Mouse (Mus musculus): ENCODE data around the gene Aebp1. TPM values are rescaled to one million over a fixed set of nuclear protein-coding genes. Genes with fewer than 3 reads are reported as not detected.

Gene Aebp1
- total RNA-seq (2014; rRNA removed) (19.8 and 29.7 TPM in 2 replicates), polyA plus RNA-seq (2015; fragmentation: Nextera tagmentation; extraction: Ambion mirVana) (25.8 and 28.9 TPM in 2 replicates)

DNA sequence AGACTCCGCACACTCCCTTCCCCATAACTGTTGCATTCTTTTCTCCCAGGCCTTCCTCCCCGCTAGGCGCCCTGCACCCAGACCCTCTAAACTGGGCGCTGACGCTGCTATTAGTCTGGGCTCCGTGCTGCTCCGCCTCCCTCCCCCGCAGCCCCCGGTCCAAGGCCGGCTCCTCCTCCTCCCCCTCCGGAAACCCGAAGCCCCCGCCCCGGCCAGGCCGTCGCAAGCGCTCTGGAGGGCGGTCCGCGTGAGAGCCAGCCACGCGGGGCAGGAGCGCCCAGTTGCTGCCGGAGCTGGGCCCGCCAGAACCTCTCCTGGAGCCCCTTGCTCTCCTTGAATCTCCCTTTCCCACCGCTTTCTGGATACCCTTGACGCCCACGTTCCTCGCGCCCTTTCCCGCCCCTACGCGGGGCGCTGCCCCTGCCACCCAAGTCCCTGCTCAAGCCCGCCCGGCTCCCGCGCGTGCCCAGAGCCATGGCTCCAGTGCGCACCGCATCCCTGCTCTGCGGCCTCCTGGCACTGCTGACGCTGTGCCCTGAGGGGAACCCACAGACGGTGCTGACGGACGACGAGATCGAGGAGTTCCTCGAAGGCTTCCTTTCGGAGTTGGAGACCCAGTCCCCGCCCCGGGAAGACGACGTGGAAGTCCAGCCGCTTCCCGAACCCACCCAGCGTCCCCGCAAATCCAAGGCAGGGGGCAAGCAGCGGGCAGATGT is at the start of gene Aebp1:
Gene Aebp1 (plus strand): TSS at position 270 of the 716 bp plus-strand sequence.
- H3K9ac ChIP-seq (replicated peaks; ENCODE audit: low read length, poor library complexity, severe bottlenecking), result no peak within 1 kb of the TSS
- peak within 1 kb of the TSS; percentile 34 for H3K4me3 ChIP-seq (ENCODE audit: low read depth, low read length)
- no peak for TF ChIP-seq CTCF (IDR thresholded peaks at IDR 0.05)
- WGBS, result 4% methylated on average over 53 of the region's 59 CpGs
- peak; percentile 9 for DNase-seq (ENCODE audit: low spot score)
- H3K27ac ChIP-seq (ENCODE audit: low read depth, low read length), result no peak within 1 kb of the TSS
- H3K9me3 ChIP-seq (ENCODE audit: low read length), result no peaks in the 10 kb centered on the region
- no peaks in the 10 kb centered on the region for H3K36me3 ChIP-seq (ENCODE audit: insufficient read depth, low read length)
- H3K27me3 ChIP-seq (ENCODE audit: insufficient read depth, low read length), result peaks cover 26% of the 10 kb centered on the region
- peak within 1 kb of the TSS; percentile 49 for H3K4me2 ChIP-seq (ENCODE audit: low read depth, low read length, poor library complexity, severe bottlenecking)
- 0 out of 2 replicates have a peak, but pooled peaks have one; percentile 41 for ATAC-seq (ENCODE audit: low FRiP score)
- H3K4me1 ChIP-seq (ENCODE audit: insufficient read depth, low read length), result no peaks in the 10 kb centered on the region

- no peak for TF ChIP-seq CTCF (IDR thresholded peaks at IDR 0.05)
- Histone ChIP-seq H3K9ac (replicated peaks; ENCODE audit: low read length, poor library complexity, severe bottlenecking) (no peak overlapping the region), H3K9me3 (ENCODE audit: low read length) (no peaks in the 10 kb centered on the region), H3K36me3 (ENCODE audit: insufficient read depth, low read length) (no peaks in the 10 kb centered on the region), H3K27me3 (ENCODE audit: insufficient read depth, low read length) (no peaks in the 10 kb centered on the region), H3K4me2 (ENCODE audit: low read depth, low read length, poor library complexity, severe bottlenecking) (no peak overlapping the region), H3K27ac (ENCODE audit: low read depth, low read length) (no peak overlapping the region), H3K4me1 (ENCODE audit: insufficient read depth, low read length) (no peaks in the 10 kb centered on the region), H3K4me3 (ENCODE audit: low read depth, low read length) (no peak overlapping the region)
- ATAC-seq (ENCODE audit: low FRiP score) (no peak), DNase-seq (ENCODE audit: low spot score) (no peak)
- WGBS, result 75% methylated on average over 10 of the region's 10 CpGs
Observed at GRCm38 (mm10) chr11:5813381-5813780, 48.4 kb upstream of the Aebp1 start.

GRCm38 (mm10) chr11:5819223-5819622 is 42.5 kb upstream of the Aebp1 start:
- DNase-seq (ENCODE audit: low spot score) (no peak), ATAC-seq (ENCODE audit: low FRiP score) (no peak)
- Histone ChIP-seq H3K36me3 (ENCODE audit: insufficient read depth, low read length) (no peaks in the 10 kb centered on the region), H3K4me3 (ENCODE audit: low read depth, low read length) (no peak overlapping the region), H3K9me3 (ENCODE audit: low read length) (no peaks in the 10 kb centered on the region), H3K27me3 (ENCODE audit: insufficient read depth, low read length) (no peaks in the 10 kb centered on the region), H3K27ac (ENCODE audit: low read depth, low read length) (no peak overlapping the region), H3K4me2 (ENCODE audit: low read depth, low read length, poor library complexity, severe bottlenecking) (no peak overlapping the region), H3K4me1 (ENCODE audit: insufficient read depth, low read length) (no peaks in the 10 kb centered on the region), H3K9ac (replicated peaks; ENCODE audit: low read length, poor library complexity, severe bottlenecking) (no peak overlapping the region)
- no peak for TF ChIP-seq CTCF (IDR thresholded peaks at IDR 0.05)
- 59% methylated on average over 2 of the region's 2 CpGs for WGBS

DNA sequence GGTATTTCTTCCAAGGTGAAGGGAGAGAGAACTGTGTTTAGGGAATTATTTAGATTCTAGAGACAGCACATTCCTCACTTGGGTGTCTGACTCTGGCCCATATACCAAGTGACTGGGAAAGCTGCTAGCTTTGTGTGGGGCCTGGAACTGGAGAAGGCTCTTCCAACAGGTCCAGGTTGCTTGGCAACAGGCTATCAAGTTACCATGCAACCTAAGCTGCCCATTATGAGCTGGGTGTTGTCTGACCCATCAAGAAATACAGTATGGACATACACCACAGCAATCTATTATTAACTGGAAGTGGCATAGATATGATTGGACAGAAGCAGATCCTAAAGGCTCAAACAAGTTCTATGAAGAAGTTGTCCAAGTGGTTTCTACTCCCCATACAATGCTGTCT is 36.3 kb upstream of the Aebp1 start:
- H3K4me3 ChIP-seq (ENCODE audit: low read depth, low read length), result no peak overlapping the region
- no peaks in the 10 kb centered on the region for H3K27me3 ChIP-seq (ENCODE audit: insufficient read depth, low read length)
- DNase-seq (ENCODE audit: low spot score) (no peak), ATAC-seq (ENCODE audit: low FRiP score) (no peak)
- no peaks in the 10 kb centered on the region for H3K9me3 ChIP-seq (ENCODE audit: low read length)
- no peak overlapping the region for H3K4me2 ChIP-seq (ENCODE audit: low read depth, low read length, poor library complexity, severe bottlenecking)
- no peak for TF ChIP-seq CTCF (IDR thresholded peaks at IDR 0.05)
- no peak overlapping the region for H3K9ac ChIP-seq (replicated peaks; ENCODE audit: low read length, poor library complexity, severe bottlenecking)
- H3K27ac ChIP-seq (ENCODE audit: low read depth, low read length), result no peak overlapping the region
- H3K36me3 ChIP-seq (ENCODE audit: insufficient read depth, low read length), result peaks cover 21% of the 10 kb centered on the region
- no peaks in the 10 kb centered on the region for H3K4me1 ChIP-seq (ENCODE audit: insufficient read depth, low read length)

DNA sequence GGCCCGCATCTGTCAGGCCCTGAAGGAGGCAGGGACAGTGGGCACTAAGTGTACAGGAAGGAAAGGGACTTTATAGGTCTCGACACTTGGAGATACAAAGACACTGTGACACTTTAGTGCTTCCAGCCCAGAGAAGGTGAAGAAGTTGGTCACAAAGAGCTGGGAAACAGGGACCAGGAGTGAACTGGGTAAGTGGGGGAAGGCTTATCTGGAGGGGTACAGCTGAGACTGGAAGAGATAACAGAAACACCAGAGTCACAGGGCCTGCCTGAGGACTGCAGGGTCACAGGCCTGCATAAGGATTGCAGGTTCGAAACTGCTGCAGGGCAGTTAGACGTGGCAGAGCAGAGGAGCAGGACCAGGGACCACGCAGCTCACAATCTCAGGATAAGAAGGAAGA is 33.8 kb upstream of the Aebp1 start:
- ATAC-seq (ENCODE audit: low FRiP score), result no peak
- peaks cover 33% of the 10 kb centered on the region for H3K36me3 ChIP-seq (ENCODE audit: insufficient read depth, low read length)
- no peaks in the 10 kb centered on the region for H3K9me3 ChIP-seq (ENCODE audit: low read length)
- no peak for DNase-seq (ENCODE audit: low spot score)
- 90% methylated on average over 5 of the region's 5 CpGs for WGBS
- no peaks in the 10 kb centered on the region for H3K27me3 ChIP-seq (ENCODE audit: insufficient read depth, low read length)
- H3K4me3 ChIP-seq (ENCODE audit: low read depth, low read length), result no peak overlapping the region
- no peaks in the 10 kb centered on the region for H3K4me1 ChIP-seq (ENCODE audit: insufficient read depth, low read length)
- H3K27ac ChIP-seq (ENCODE audit: low read depth, low read length), result no peak overlapping the region
- H3K9ac ChIP-seq (replicated peaks; ENCODE audit: low read length, poor library complexity, severe bottlenecking), result no peak overlapping the region
- TF ChIP-seq CTCF (IDR thresholded peaks at IDR 0.05), result no peak
- no peak overlapping the region for H3K4me2 ChIP-seq (ENCODE audit: low read depth, low read length, poor library complexity, severe bottlenecking)

- no peak overlapping the region for H3K4me3 ChIP-seq (ENCODE audit: low read depth, low read length)
- no peaks in the 10 kb centered on the region for H3K9me3 ChIP-seq (ENCODE audit: low read length)
- no peak for DNase-seq (ENCODE audit: low spot score)
- no peaks in the 10 kb centered on the region for H3K4me1 ChIP-seq (ENCODE audit: insufficient read depth, low read length)
- 93% methylated on average over 11 of the region's 11 CpGs for WGBS
- peaks cover 33% of the 10 kb centered on the region for H3K36me3 ChIP-seq (ENCODE audit: insufficient read depth, low read length)
- no peak for TF ChIP-seq CTCF (IDR thresholded peaks at IDR 0.05)
- no peak for ATAC-seq (ENCODE audit: low FRiP score)
- H3K9ac ChIP-seq (replicated peaks; ENCODE audit: low read length, poor library complexity, severe bottlenecking), result no peak overlapping the region
- no peaks in the 10 kb centered on the region for H3K27me3 ChIP-seq (ENCODE audit: insufficient read depth, low read length)
- H3K4me2 ChIP-seq (ENCODE audit: low read depth, low read length, poor library complexity, severe bottlenecking), result no peak overlapping the region
- no peak overlapping the region for H3K27ac ChIP-seq (ENCODE audit: low read depth, low read length)
Observed at GRCm38 (mm10) chr11:5828509-5829191, 33.1 kb upstream of the Aebp1 start.
